Mouse (Mus musculus): ENCODE measurements around the gene Snx32. TPM values are rescaled to one million over a fixed set of nuclear protein-coding genes. Genes with fewer than 3 reads are reported as not detected.

The Snx32 gene
- polyA plus RNA-seq, 1 experiment from 2014 or later = 17.9 TPM

GRCm38 (mm10) chr19:5445747-5446146 lies 64.6 kb downstream of the Snx32 start:
- Histone ChIP-seq H3K36me3 (ENCODE audit: control insufficient read depth, insufficient read depth, low read length) (no peaks in the 10 kb centered on the region), H3K4me1 (ENCODE audit: control insufficient read depth, insufficient read depth, low read length) (peaks cover 12% of the 10 kb centered on the region), H3K4me3 (ENCODE audit: low read depth, low read length) (no peak overlapping the region), H3K9ac (ENCODE audit: low read length) (no peak overlapping the region), H3K27ac (ENCODE audit: low read depth, low read length) (no peak overlapping the region), H3K9me3 (ENCODE audit: control insufficient read depth, low read length) (no peaks in the 10 kb centered on the region), H3K4me2 (no peak overlapping the region), H3K27me3 (ENCODE audit: control insufficient read depth, insufficient read depth, low read length) (peaks cover 44% of the 10 kb centered on the region)
- DNase-seq (ENCODE audit: low spot score, missing footprints) = no peak
- ATAC-seq (ENCODE audit: low FRiP score) = no peak
- 87% methylated on average over 5 of the region's 5 CpGs for WGBS

DNA sequence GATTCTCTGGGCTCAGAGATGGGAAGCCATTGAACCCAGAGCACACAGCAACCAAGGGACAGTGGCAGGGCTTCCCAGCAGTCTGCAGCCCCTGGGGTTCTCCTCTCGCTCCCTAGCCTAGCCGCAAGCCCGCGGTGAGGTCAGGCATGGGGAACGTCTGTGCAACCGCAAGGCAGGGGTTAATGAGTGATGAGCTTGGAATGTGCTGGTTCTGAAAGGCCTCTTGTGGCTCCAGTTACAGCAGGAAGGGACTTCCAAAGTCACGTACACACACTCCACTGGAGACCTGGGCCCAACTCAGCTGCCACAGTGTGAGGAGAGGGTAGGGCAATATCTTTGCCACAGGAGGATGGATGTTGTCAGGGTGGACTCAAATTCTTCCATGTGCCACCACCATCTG lies 65.4 kb downstream of the Snx32 start:
- Histone ChIP-seq H3K4me3 (ENCODE audit: low read depth, low read length) (no peak overlapping the region), H3K4me1 (ENCODE audit: control insufficient read depth, insufficient read depth, low read length) (peaks cover 12% of the 10 kb centered on the region), H3K27ac (ENCODE audit: low read depth, low read length) (no peak overlapping the region), H3K9me3 (ENCODE audit: control insufficient read depth, low read length) (peaks cover 4% of the 10 kb centered on the region; the same call in 1 of the 2 replicates), H3K27me3 (ENCODE audit: control insufficient read depth, insufficient read depth, low read length) (peaks cover 41% of the 10 kb centered on the region), H3K9ac (ENCODE audit: low read length) (no peak overlapping the region), H3K36me3 (ENCODE audit: control insufficient read depth, insufficient read depth, low read length) (no peaks in the 10 kb centered on the region), H3K4me2 (no peak overlapping the region)
- no peak for ATAC-seq (ENCODE audit: low FRiP score)
- DNase-seq (ENCODE audit: low spot score, missing footprints) = no peak
- 50% methylated on average over 7 of the region's 7 CpGs for WGBS

GRCm38 (mm10) chr19:5444371-5444908 lies 65.9 kb downstream of the Snx32 start:
- Histone ChIP-seq H3K9ac (ENCODE audit: low read length) (no peak overlapping the region), H3K27me3 (ENCODE audit: control insufficient read depth, insufficient read depth, low read length) (peaks cover 36% of the 10 kb centered on the region), H3K4me1 (ENCODE audit: control insufficient read depth, insufficient read depth, low read length) (peaks cover 12% of the 10 kb centered on the region), H3K36me3 (ENCODE audit: control insufficient read depth, insufficient read depth, low read length) (no peaks in the 10 kb centered on the region), H3K4me3 (ENCODE audit: low read depth, low read length) (no peak overlapping the region), H3K4me2 (no peak overlapping the region), H3K9me3 (ENCODE audit: control insufficient read depth, low read length) (peaks cover 4% of the 10 kb centered on the region; the same call in 1 of the 2 replicates), H3K27ac (ENCODE audit: low read depth, low read length) (no peak overlapping the region)
- 69% methylated on average over 9 of the region's 9 CpGs for WGBS
- no peak for ATAC-seq (ENCODE audit: low FRiP score)
- no peak for DNase-seq (ENCODE audit: low spot score, missing footprints)

Other genes starting within 250 kb of the Snx32 start
- 24.8 and 26.1 TPM in 2 replicates for gene Pacs1, start 237.4 kb downstream of the Snx32 start, polyA plus RNA-seq (2014; fragmentation: Nextera tagmentation; extraction: Ambion mirVana)
- 377 and 399 TPM in 2 replicates for gene Sf3b2, start 215.1 kb downstream of the Snx32 start, polyA plus RNA-seq (2014; fragmentation: Nextera tagmentation; extraction: Ambion mirVana)
- 15.6 TPM in 2 replicates for gene Gal3st3, start 212.2 kb downstream of the Snx32 start, polyA plus RNA-seq (2014; fragmentation: Nextera tagmentation; extraction: Ambion mirVana)
- gene Catsper1, start 174.8 kb downstream of the Snx32 start, polyA plus RNA-seq (2014; fragmentation: Nextera tagmentation; extraction: Ambion mirVana) = not detected in 2 replicates
- 1.0 and 2.1 TPM in 2 replicates for gene Cst6, start 161.0 kb downstream of the Snx32 start, polyA plus RNA-seq (2014; fragmentation: Nextera tagmentation; extraction: Ambion mirVana)
- gene Eif1ad, start 143.8 kb downstream of the Snx32 start, polyA plus RNA-seq (2014; fragmentation: Nextera tagmentation; extraction: Ambion mirVana) = 68.1 and 73.9 TPM in 2 replicates
- 477 and 512 TPM in 2 replicates for gene Banf1, start 143.4 kb downstream of the Snx32 start, polyA plus RNA-seq (2014; fragmentation: Nextera tagmentation; extraction: Ambion mirVana)
- 74.0 and 81.0 TPM in 2 replicates for gene Sart1, start 121.8 kb downstream of the Snx32 start, polyA plus RNA-seq (2014; fragmentation: Nextera tagmentation; extraction: Ambion mirVana)
- not detected in 2 replicates for gene Tsga10ip, start 108.0 kb downstream of the Snx32 start, polyA plus RNA-seq (2014; fragmentation: Nextera tagmentation; extraction: Ambion mirVana)
- 187 and 204 TPM in 2 replicates for gene Drap1, start 85.6 kb downstream of the Snx32 start, polyA plus RNA-seq (2014; fragmentation: Nextera tagmentation; extraction: Ambion mirVana)
- gene AI837181, start 85.4 kb downstream of the Snx32 start, polyA plus RNA-seq (2014; fragmentation: Nextera tagmentation; extraction: Ambion mirVana) = 31.6 and 33.1 TPM in 2 replicates
- gene Fosl1, start 63.0 kb downstream of the Snx32 start, polyA plus RNA-seq (2014; fragmentation: Nextera tagmentation; extraction: Ambion mirVana) = not detected in 2 replicates
- gene Ccdc85b, start 52.6 kb downstream of the Snx32 start, polyA plus RNA-seq (2014; fragmentation: Nextera tagmentation; extraction: Ambion mirVana) = 6.9 and 7.8 TPM in 2 replicates
- 98.3 and 103 TPM in 2 replicates for gene Fibp, start 49.9 kb downstream of the Snx32 start, polyA plus RNA-seq (2014; fragmentation: Nextera tagmentation; extraction: Ambion mirVana)
- gene Ctsw, start 42.0 kb downstream of the Snx32 start, polyA plus RNA-seq (2014; fragmentation: Nextera tagmentation; extraction: Ambion mirVana) = 2.4 and 3.0 TPM in 2 replicates
- gene Efemp2, start 36.6 kb downstream of the Snx32 start, polyA plus RNA-seq (2014; fragmentation: Nextera tagmentation; extraction: Ambion mirVana) = 52.7 and 54.7 TPM in 2 replicates
- 38.4 TPM in 2 replicates for gene Mus81, start 22.1 kb downstream of the Snx32 start, polyA plus RNA-seq (2014; fragmentation: Nextera tagmentation; extraction: Ambion mirVana)
- gene Cfl1, start 20.1 kb downstream of the Snx32 start, polyA plus RNA-seq (2014; fragmentation: Nextera tagmentation; extraction: Ambion mirVana) = 3,750 and 3,786 TPM in 2 replicates
- not detected in 2 replicates for gene 1700020D05Rik, start 6.8 kb downstream of the Snx32 start, polyA plus RNA-seq (2014; fragmentation: Nextera tagmentation; extraction: Ambion mirVana)
- 0.18 TPM in 1 of 2 replicates, not detected in the other for gene Ovol1, start 50.1 kb upstream of the Snx32 start, polyA plus RNA-seq (2014; fragmentation: Nextera tagmentation; extraction: Ambion mirVana)
- gene Ap5b1, start 57.5 kb upstream of the Snx32 start, polyA plus RNA-seq (2014; fragmentation: Nextera tagmentation; extraction: Ambion mirVana) = 1.0 and 1.5 TPM in 2 replicates
- 157 and 173 TPM in 2 replicates for gene Rnaseh2c, start 91.3 kb upstream of the Snx32 start, polyA plus RNA-seq (2014; fragmentation: Nextera tagmentation; extraction: Ambion mirVana)
- gene Kat5, start 99.7 kb upstream of the Snx32 start, polyA plus RNA-seq (2014; fragmentation: Nextera tagmentation; extraction: Ambion mirVana) = 36.9 and 40.0 TPM in 2 replicates
- 24.6 and 29.9 TPM in 2 replicates for gene Rela, start 126.9 kb upstream of the Snx32 start, polyA plus RNA-seq (2014; fragmentation: Nextera tagmentation; extraction: Ambion mirVana)
- 8.8 and 10.9 TPM in 2 replicates for gene Sipa1, start 153.2 kb upstream of the Snx32 start, polyA plus RNA-seq (2014; fragmentation: Nextera tagmentation; extraction: Ambion mirVana)
- gene Map3k11, start 178.2 kb upstream of the Snx32 start, polyA plus RNA-seq (2014; fragmentation: Nextera tagmentation; extraction: Ambion mirVana) = 14.0 and 17.3 TPM in 2 replicates
- gene Pcnx3, start 178.4 kb upstream of the Snx32 start, polyA plus RNA-seq (2014; fragmentation: Nextera tagmentation; extraction: Ambion mirVana) = 18.6 and 23.1 TPM in 2 replicates
- gene Kcnk7, start 193.8 kb upstream of the Snx32 start, polyA plus RNA-seq (2014; fragmentation: Nextera tagmentation; extraction: Ambion mirVana) = not detected in 2 replicates
- 5.3 and 5.4 TPM in 2 replicates for gene Ehbp1l1, start 215.8 kb upstream of the Snx32 start, polyA plus RNA-seq (2014; fragmentation: Nextera tagmentation; extraction: Ambion mirVana)
- gene Fam89b, start 219.1 kb upstream of the Snx32 start, polyA plus RNA-seq (2014; fragmentation: Nextera tagmentation; extraction: Ambion mirVana) = 157 and 158 TPM in 2 replicates
- gene Ltbp3, start 230.4 kb upstream of the Snx32 start, polyA plus RNA-seq (2014; fragmentation: Nextera tagmentation; extraction: Ambion mirVana) = 4.8 and 6.0 TPM in 2 replicates